Mouse (Mus musculus): ENCODE measurements around the gene Adcy1. TPM values are rescaled to one million over a fixed set of nuclear protein-coding genes. Genes with fewer than 3 reads are reported as not detected.
"Not testable (repeated sequence)": the region's sequence is repeated elsewhere in the genome, so short reads cannot be mapped to it uniquely, and the experiment has no call there.

Gene Adcy1
- total RNA-seq, 2 experiments from 2014 or later = 276 to 285 TPM

- DNase-seq (ENCODE audit: low spot score in 2 of 2) = peak; percentile 77 to 90
These were observed 150.4 kb downstream of the Adcy1 start, which contains the start of gene Igfbp3 for GRCm38 (mm10) chr11:7213501-7214341. Gene Igfbp3, minus strand, starts transcription at chr11:7213923.

DNA sequence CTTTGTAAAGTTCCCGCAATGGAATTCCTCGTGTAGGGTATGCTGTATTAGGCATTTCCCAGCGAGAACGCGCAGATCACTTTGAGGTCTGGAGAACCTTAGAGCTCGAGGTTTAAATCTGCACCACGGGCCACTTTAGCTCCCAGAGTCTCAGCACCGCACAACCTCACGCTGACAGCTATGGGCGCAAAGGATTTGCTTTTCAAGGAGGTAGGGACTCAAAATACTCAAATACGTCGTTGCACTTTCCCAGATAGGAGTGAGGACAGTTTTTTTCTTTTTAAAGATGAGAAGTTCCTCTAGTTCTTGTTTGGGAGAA is 151.0 kb downstream of the Adcy1 start:
- DNase-seq (ENCODE audit: low spot score in 2 of 2) = no peak

- DNase-seq (ENCODE audit: low spot score in 2 of 2) = peak; percentile 71 to 75
These were observed 151.5 kb downstream of the Adcy1 start for GRCm38 (mm10) chr11:7214761-7215160.

GRCm38 (mm10) chr11:7215703-7216102 is 152.4 kb downstream of the Adcy1 start:
- DNase-seq (ENCODE audit: low spot score in 2 of 2) = peak; percentile 73 to 74

GRCm38 (mm10) chr11:7221826-7222225 is 158.5 kb downstream of the Adcy1 start:
- not testable (repeated sequence) for DNase-seq (ENCODE audit: low spot score in 2 of 2)

DNA sequence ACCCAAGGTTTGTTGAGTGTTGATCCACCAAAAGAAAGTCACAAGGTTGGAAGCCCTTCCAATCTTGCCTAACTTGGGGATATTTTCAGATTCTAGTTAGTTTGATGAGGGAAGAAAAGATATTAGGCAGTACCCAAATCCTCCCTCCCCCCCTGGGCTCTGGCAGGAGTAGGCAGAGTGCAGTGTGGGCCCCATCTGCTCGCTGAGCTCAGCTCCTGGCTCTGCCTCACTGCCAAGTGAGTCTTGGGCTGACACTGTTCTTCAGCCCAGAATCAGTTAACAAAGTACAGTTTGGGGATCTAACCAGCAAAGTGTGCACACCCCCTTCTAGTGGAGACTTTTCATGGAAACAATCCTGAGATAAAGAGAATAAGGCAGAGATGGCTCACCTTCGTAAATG is 162.9 kb downstream of the Adcy1 start:
- peak; percentile 20 to 47 for DNase-seq (ENCODE audit: low spot score in 2 of 2)

- DNase-seq (ENCODE audit: low spot score in 2 of 2) = no peak
These were observed 163.7 kb downstream of the Adcy1 start for GRCm38 (mm10) chr11:7226810-7227550.

- DNase-seq (ENCODE audit: low spot score in 2 of 2) = no peak
These were observed 164.8 kb downstream of the Adcy1 start for GRCm38 (mm10) chr11:7228107-7228506.

Other genes starting within 250 kb of the Adcy1 start
- not detected for gene Gm11983, start 225.8 kb upstream of the Adcy1 start, total RNA-seq (2021)
- gene Gm11985, start 125.1 kb downstream of the Adcy1 start, total RNA-seq (2021) = not detected
- gene Igfbp1, start 134.3 kb downstream of the Adcy1 start, total RNA-seq (2021) = not detected
- 1 to 10 TPM; 5.8 to 7.4 TPM for gene Igfbp3, start 150.4 kb downstream of the Adcy1 start, total RNA-seq (2021)